Mouse (Mus musculus): ENCODE measurements around the gene Slc26a1. TPM values are rescaled to one million over a fixed set of nuclear protein-coding genes. Genes with fewer than 3 reads are reported as not detected.

Gene Slc26a1
- polyA plus RNA-seq, 1 experiment from 2014 or later: 2.1 TPM

GRCm38 (mm10) chr5:108626050-108626660 lies 49.2 kb downstream of the Slc26a1 start:
- H3K4me3 ChIP-seq (ENCODE audit: low read depth, low read length): no peak overlapping the region
- no peak for ATAC-seq
- no peak overlapping the region for H3K27ac ChIP-seq (ENCODE audit: low read depth, low read length)
- TF ChIP-seq CTCF (IDR thresholded peaks at IDR 0.05; ENCODE audit: low read depth): no peak
- H3K27me3 ChIP-seq (replicated peaks; ENCODE audit: control insufficient read depth, insufficient read depth, low read length): no peaks in the 10 kb centered on the region
- no peak overlapping the region for H3K9ac ChIP-seq (ENCODE audit: low read depth, low read length)
- H3K4me2 ChIP-seq (replicated peaks; ENCODE audit: low read depth): no peak overlapping the region
- H3K4me1 ChIP-seq (replicated peaks; ENCODE audit: control insufficient read depth, insufficient read depth, low read length): peaks cover 11% of the 10 kb centered on the region
- 74% methylated on average over 4 of the region's 4 CpGs for WGBS
- H3K9me3 ChIP-seq (ENCODE audit: control insufficient read depth): no peaks in the 10 kb centered on the region
- H3K36me3 ChIP-seq (ENCODE audit: control insufficient read depth, insufficient read depth): peaks cover 32% of the 10 kb centered on the region

GRCm38 (mm10) chr5:108621870-108622269 lies 53.5 kb downstream of the Slc26a1 start:
- 77% methylated on average over 2 of the region's 2 CpGs for WGBS
- Histone ChIP-seq H3K4me3 (ENCODE audit: low read depth, low read length) (no peak overlapping the region), H3K9me3 (ENCODE audit: control insufficient read depth) (no peaks in the 10 kb centered on the region), H3K9ac (ENCODE audit: low read depth, low read length) (no peak overlapping the region), H3K4me2 (replicated peaks; ENCODE audit: low read depth) (no peak overlapping the region), H3K27me3 (replicated peaks; ENCODE audit: control insufficient read depth, insufficient read depth, low read length) (no peaks in the 10 kb centered on the region), H3K27ac (ENCODE audit: low read depth, low read length) (no peak overlapping the region), H3K36me3 (ENCODE audit: control insufficient read depth, insufficient read depth) (peaks cover 57% of the 10 kb centered on the region), H3K4me1 (replicated peaks; ENCODE audit: control insufficient read depth, insufficient read depth, low read length) (no peaks in the 10 kb centered on the region; the same call in 1 of the 2 replicates)
- TF ChIP-seq CTCF (IDR thresholded peaks at IDR 0.05; ENCODE audit: low read depth): no peak
- ATAC-seq: no peak

Other genes starting within 250 kb of the Slc26a1 start
- gene Atp5k, start 241.1 kb downstream of the Slc26a1 start, polyA plus RNA-seq (2015; fragmentation: Nextera tagmentation; extraction: Ambion mirVana): 829 and 847 TPM in 2 replicates
- 0.42 and 0.51 TPM in 2 replicates for gene Mfsd7a, start 226.7 kb downstream of the Slc26a1 start, polyA plus RNA-seq (2015; fragmentation: Nextera tagmentation; extraction: Ambion mirVana)
- 9.3 and 10.2 TPM in 2 replicates for gene Pcgf3, start 214.3 kb downstream of the Slc26a1 start, polyA plus RNA-seq (2015; fragmentation: Nextera tagmentation; extraction: Ambion mirVana)
- gene Cplx1, start 125.5 kb downstream of the Slc26a1 start, polyA plus RNA-seq (2015; fragmentation: Nextera tagmentation; extraction: Ambion mirVana): 2.0 and 2.2 TPM in 2 replicates
- gene Gak, start 45.8 kb downstream of the Slc26a1 start, polyA plus RNA-seq (2015; fragmentation: Nextera tagmentation; extraction: Ambion mirVana): 61.2 and 65.7 TPM in 2 replicates
- 19.4 and 19.5 TPM in 2 replicates for gene Tmem175, start 45.8 kb downstream of the Slc26a1 start, polyA plus RNA-seq (2015; fragmentation: Nextera tagmentation; extraction: Ambion mirVana)
- gene Idua, start 15.2 kb downstream of the Slc26a1 start, polyA plus RNA-seq (2015; fragmentation: Nextera tagmentation; extraction: Ambion mirVana): 4.8 and 5.8 TPM in 2 replicates
- gene Dgkq, start 5.9 kb downstream of the Slc26a1 start, polyA plus RNA-seq (2015; fragmentation: Nextera tagmentation; extraction: Ambion mirVana): 10.3 and 13.6 TPM in 2 replicates
- gene Fgfrl1, start 16.8 kb upstream of the Slc26a1 start, polyA plus RNA-seq (2015; fragmentation: Nextera tagmentation; extraction: Ambion mirVana): 14.8 and 14.9 TPM in 2 replicates
- gene Rnf212, start 99.4 kb upstream of the Slc26a1 start, polyA plus RNA-seq (2015; fragmentation: Nextera tagmentation; extraction: Ambion mirVana): 0.71 and 1.2 TPM in 2 replicates
- gene Tmed11, start 119.8 kb upstream of the Slc26a1 start, polyA plus RNA-seq (2015; fragmentation: Nextera tagmentation; extraction: Ambion mirVana): 0.26 TPM in 1 of 2 replicates, not detected in the other
- gene Vmn2r8, start 133.3 kb upstream of the Slc26a1 start, polyA plus RNA-seq (2015; fragmentation: Nextera tagmentation; extraction: Ambion mirVana): not detected in 2 replicates
- not detected in 2 replicates for gene Vmn2r9, start 177.0 kb upstream of the Slc26a1 start, polyA plus RNA-seq (2015; fragmentation: Nextera tagmentation; extraction: Ambion mirVana)

Data from intestine, postnatal 0 days (tissue).